Mouse (Mus musculus) T-helper 1 cell (primary cell): ENCODE data around the gene Hist1h4a.

Experiments
- in situ Hi-C: fragments of 300-600 bp; cut with MboI, MseI; formaldehyde crosslinking; loops from one replicate; pipeline ENCODE4 v1.15.1; 2025; ENCODE audit warnings: high pct_unique_total_duplicates

Gene Hist1h4a

GRCm38 (mm10) chr13:23760240-23760971 is 624 bp downstream of the Hist1h4a start:
- in situ Hi-C loops, result loop anchor here (10.0 to 25.0 kb wide), 3 partner anchors 854 to 1973 kb away; partner anchors contain the start of genes Gmnn, Hist1h1b, Hist1h2an and Hist1h2bp

GRCm38 (mm10) chr13:23759916-23760239 is 1.2 kb downstream of the Hist1h4a start:
- in situ Hi-C loops, result loop anchor here (10.0 to 25.0 kb wide), 4 partner anchors 325 to 1973 kb away; partner anchors contain the start of genes Gmnn, Hist1h1b, Hist1h2an and Hist1h2bp

- in situ Hi-C loops, result loop anchor here (10.0 to 25.0 kb wide), 3 partner anchors 325 to 1972 kb away; partner anchors contain the start of genes Gmnn, Hist1h1b, Hist1h2an and Hist1h2bp
Measured at GRCm38 (mm10) chr13:23759251-23759771, 1.7 kb downstream of the Hist1h4a start.

- in situ Hi-C loops, result loop anchor here (10.0 to 25.0 kb wide), 3 partner anchors 323 to 1971 kb away; partner anchors contain the start of genes Gmnn, Hist1h1b, Hist1h2an and Hist1h2bp
Measured at GRCm38 (mm10) chr13:23757921-23758320, 3.1 kb downstream of the Hist1h4a start.

GRCm38 (mm10) chr13:23757211-23757773 is 3.7 kb downstream of the Hist1h4a start:
- in situ Hi-C loops, result loop anchor here (10.0 to 25.0 kb wide), 3 partner anchors 322 to 1970 kb away; partner anchors contain the start of genes Gmnn, Hist1h1b, Hist1h2an and Hist1h2bp

- in situ Hi-C loops, result loop anchor here (10.0 to 25.0 kb wide), 3 partner anchors 322 to 1969 kb away; partner anchors contain the start of genes Gmnn, Hist1h1b, Hist1h2an and Hist1h2bp
Measured at GRCm38 (mm10) chr13:23756790-23757189, 4.2 kb downstream of the Hist1h4a start, which contains the start of gene Hist1h4b. Hist1h4b (plus strand) TSS chr13:23757013.

- in situ Hi-C loops, result loop anchor here (10.0 to 25.0 kb wide), 3 partner anchors 320 to 1968 kb away; partner anchors contain the start of genes Gmnn, Hist1h1b, Hist1h2an and Hist1h2bp
Measured at GRCm38 (mm10) chr13:23755000-23755399, 6.0 kb downstream of the Hist1h4a start.

- in situ Hi-C loops, result loop anchor here (10.0 to 25.0 kb wide), 3 partner anchors 319 to 1966 kb away; partner anchors contain the start of genes Gmnn, Hist1h1b, Hist1h2an and Hist1h2bp
Measured at GRCm38 (mm10) chr13:23753314-23754078, 7.5 kb downstream of the Hist1h4a start.

- in situ Hi-C loops, result loop anchor here (10.0 to 25.0 kb wide), 3 partner anchors 318 to 1965 kb away; partner anchors contain the start of genes Gmnn, Hist1h1b, Hist1h2an and Hist1h2bp
Measured at GRCm38 (mm10) chr13:23752742-23753172, 8.3 kb downstream of the Hist1h4a start.

GRCm38 (mm10) chr13:23752067-23752741 is 8.8 kb downstream of the Hist1h4a start, which contains the start of gene Hist1h3b:
Hist1h3b (plus strand) TSS chr13:23752267.
- in situ Hi-C loops, result loop anchor here (10.0 to 25.0 kb wide), 3 partner anchors 317 to 1965 kb away; partner anchors contain the start of genes Gmnn, Hist1h1b, Hist1h2an and Hist1h2bp

GRCm38 (mm10) chr13:23751478-23751956 is 9.5 kb downstream of the Hist1h4a start:
- in situ Hi-C loops, result loop anchor here (10.0 to 25.0 kb wide), 3 partner anchors 317 to 1964 kb away; partner anchors contain the start of genes Gmnn, Hist1h1b, Hist1h2an and Hist1h2bp

- in situ Hi-C loops, result loop anchor here (10.0 to 25.0 kb wide), 3 partner anchors 316 to 1964 kb away; partner anchors contain the start of genes Gmnn, Hist1h1b, Hist1h2an and Hist1h2bp
Measured at GRCm38 (mm10) chr13:23750839-23751477, 10.1 kb downstream of the Hist1h4a start, which contains the start of gene Hist1h2ab. Hist1h2ab (plus strand) TSS chr13:23751126.

GRCm38 (mm10) chr13:23749563-23750121 is 11.4 kb downstream of the Hist1h4a start:
- in situ Hi-C loops, result loop anchor here (10.0 to 25.0 kb wide), 4 partner anchors 315 to 1962 kb away; partner anchors contain the start of genes Gmnn, Hist1h1b, Hist1h2ag and Hist1h2an

GRCm38 (mm10) chr13:23747892-23748288 is 13.1 kb downstream of the Hist1h4a start:
- in situ Hi-C loops, result loop anchor here (10.0 kb wide), 1 partner anchor 1703 kb away; the partner anchor contains the start of genes Hist1h2ag, Hist1h2bj and Hist1h4i

- in situ Hi-C loops, result loop anchor here (10.0 kb wide), 1 partner anchor 1702 kb away; the partner anchor contains the start of genes Hist1h2ag, Hist1h2bj and Hist1h4i
Measured at GRCm38 (mm10) chr13:23747081-23747891, 13.7 kb downstream of the Hist1h4a start.

GRCm38 (mm10) chr13:23746201-23747080 is 14.6 kb downstream of the Hist1h4a start, which contains the start of gene Hist1h2bb:
Hist1h2bb (plus strand) TSS chr13:23746734.
- in situ Hi-C loops, result loop anchor here (10.0 kb wide), 1 partner anchor 1702 kb away; the partner anchor contains the start of genes Hist1h2ag, Hist1h2bj and Hist1h4i
